Mouse (Mus musculus): ENCODE data around the gene Tbc1d1. TPM values are rescaled to one million over a fixed set of nuclear protein-coding genes. Genes with fewer than 3 reads are reported as not detected.

The Tbc1d1 gene
- polyA plus RNA-seq, 1 experiment, result 14.0 TPM

DNA sequence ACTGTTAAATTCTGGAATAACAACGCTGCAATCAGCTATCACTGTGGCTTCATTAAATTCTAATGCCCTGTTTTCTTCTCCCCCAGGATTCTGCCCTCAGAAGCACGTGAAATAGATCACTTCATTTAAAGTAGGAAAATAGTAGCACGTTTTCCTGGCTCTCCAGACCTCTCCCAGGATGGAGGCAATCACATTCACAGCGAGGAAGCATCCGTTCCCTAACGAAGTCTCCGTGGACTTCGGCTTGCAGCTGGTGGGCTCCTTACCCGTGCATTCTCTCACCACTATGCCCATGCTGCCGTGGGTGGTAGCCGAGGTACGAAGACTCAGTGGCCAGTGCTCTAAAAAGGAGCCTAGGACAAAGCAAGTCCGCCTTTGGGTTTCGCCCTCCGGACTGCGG, 17.2 kb downstream of the Tbc1d1 start:
- peaks cover 6% of the 10 kb centered on the region for H3K36me3 ChIP-seq (ENCODE audit: control insufficient read depth, insufficient read depth, low read length)
- no peak overlapping the region for H3K27ac ChIP-seq (ENCODE audit: insufficient read depth, low read depth, low read length)
- no peak overlapping the region for H3K4me3 ChIP-seq (ENCODE audit: low read depth, low read length)
- H3K27me3 ChIP-seq (ENCODE audit: control insufficient read depth, insufficient read depth, low read length), result no peaks in the 10 kb centered on the region
- 95% methylated on average over 16 of the region's 16 CpGs for WGBS
- TF ChIP-seq CTCF (IDR thresholded peaks at IDR 0.05; ENCODE audit: extremely low read depth, insufficient read length, insufficient replicate concordance, low read depth, low read length) (no peak), POLR2A (IDR thresholded peaks at IDR 0.05; ENCODE audit: low read depth, low read length) (no peak)
- H3K4me1 ChIP-seq (ENCODE audit: control insufficient read depth, insufficient read depth, insufficient read length, low read length), result no peaks in the 10 kb centered on the region

DNA sequence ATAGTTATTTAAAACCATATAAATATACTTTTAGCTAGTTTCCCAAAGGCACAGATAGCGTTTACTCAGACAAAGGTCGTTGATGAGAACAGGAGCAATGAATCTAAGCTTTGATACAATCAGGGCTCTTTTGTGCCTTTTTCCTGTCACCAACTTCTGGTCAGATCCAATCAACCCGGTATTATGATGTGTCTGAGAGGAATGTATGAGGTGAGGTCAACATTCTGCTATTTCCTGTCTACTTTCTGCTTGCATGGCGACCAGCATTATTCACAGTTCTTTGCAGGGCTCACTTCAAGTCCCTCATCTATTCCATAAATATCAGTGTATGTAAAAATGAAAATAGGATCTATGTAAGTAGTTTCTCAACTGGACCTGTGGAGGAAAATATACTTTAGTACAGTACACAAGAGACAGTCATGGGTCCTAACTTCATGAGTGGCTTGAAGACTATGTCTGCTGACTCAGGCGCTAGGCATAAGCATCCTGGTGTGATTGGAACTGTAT, 18.4 kb downstream of the Tbc1d1 start:
- H3K4me1 ChIP-seq (ENCODE audit: control insufficient read depth, insufficient read depth, insufficient read length, low read length), result no peaks in the 10 kb centered on the region
- H3K4me3 ChIP-seq (ENCODE audit: low read depth, low read length), result no peak overlapping the region
- H3K27ac ChIP-seq (ENCODE audit: insufficient read depth, low read depth, low read length), result no peak overlapping the region
- WGBS, result 76% methylated on average over 5 of the region's 5 CpGs
- no peaks in the 10 kb centered on the region for H3K27me3 ChIP-seq (ENCODE audit: control insufficient read depth, insufficient read depth, low read length)
- H3K36me3 ChIP-seq (ENCODE audit: control insufficient read depth, insufficient read depth, low read length), result peaks cover 6% of the 10 kb centered on the region
- TF ChIP-seq CTCF (IDR thresholded peaks at IDR 0.05; ENCODE audit: extremely low read depth, insufficient read length, insufficient replicate concordance, low read depth, low read length), result no peak
- TF ChIP-seq POLR2A (IDR thresholded peaks at IDR 0.05; ENCODE audit: low read depth, low read length), result no peak

DNA sequence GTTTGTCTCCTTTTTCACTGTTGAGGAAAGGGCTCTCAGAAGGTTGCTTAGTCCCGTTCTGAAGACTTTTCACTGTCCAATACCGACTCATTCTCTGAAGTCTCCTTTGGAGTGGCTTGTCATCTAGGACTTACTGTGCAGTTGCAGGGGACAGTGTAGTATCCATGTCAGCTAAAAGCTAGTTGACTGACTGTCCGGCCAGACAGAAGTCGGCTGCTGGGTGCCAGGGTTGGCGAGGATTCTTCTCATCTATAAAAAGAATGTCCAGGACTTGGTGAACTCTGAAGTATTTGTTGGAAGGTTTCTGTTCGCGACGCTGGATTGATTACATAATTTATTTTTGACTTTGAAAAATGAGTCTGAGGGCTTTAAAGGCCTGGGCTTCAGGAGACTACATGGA, 24.4 kb downstream of the Tbc1d1 start:
- no peak for TF ChIP-seq CTCF (IDR thresholded peaks at IDR 0.05; ENCODE audit: extremely low read depth, insufficient read length, insufficient replicate concordance, low read depth, low read length)
- no peak for TF ChIP-seq POLR2A (IDR thresholded peaks at IDR 0.05; ENCODE audit: low read depth, low read length)
- Histone ChIP-seq H3K4me3 (ENCODE audit: low read depth, low read length) (no peak overlapping the region), H3K27ac (ENCODE audit: insufficient read depth, low read depth, low read length) (no peak overlapping the region), H3K36me3 (ENCODE audit: control insufficient read depth, insufficient read depth, low read length) (no peaks in the 10 kb centered on the region), H3K4me1 (ENCODE audit: control insufficient read depth, insufficient read depth, insufficient read length, low read length) (no peaks in the 10 kb centered on the region), H3K27me3 (ENCODE audit: control insufficient read depth, insufficient read depth, low read length) (no peaks in the 10 kb centered on the region)
- WGBS, result 82% methylated on average over 8 of the region's 8 CpGs

DNA sequence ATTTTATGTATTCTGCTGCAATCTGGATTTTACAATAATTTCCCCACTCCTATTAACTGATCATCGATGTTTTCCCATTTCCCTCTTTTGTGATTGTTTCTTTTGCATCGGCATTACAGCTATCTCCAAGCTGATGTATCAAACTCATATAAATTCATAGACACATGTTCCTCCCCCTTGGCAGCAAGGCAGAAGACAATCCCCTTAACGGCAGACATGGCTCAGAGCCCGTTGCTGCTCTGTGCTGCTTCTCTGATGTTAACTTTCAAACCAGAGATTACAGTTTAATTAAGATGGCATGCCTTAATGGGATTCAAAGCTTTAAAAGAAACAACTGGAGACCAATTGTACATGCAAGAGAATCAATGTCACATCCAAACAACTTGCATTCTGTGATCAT, 27.6 kb downstream of the Tbc1d1 start:
- WGBS, result 72% methylated on average over 4 of the region's 4 CpGs
- Histone ChIP-seq H3K4me1 (ENCODE audit: control insufficient read depth, insufficient read depth, insufficient read length, low read length) (no peaks in the 10 kb centered on the region), H3K27ac (ENCODE audit: insufficient read depth, low read depth, low read length) (no peak overlapping the region), H3K4me3 (ENCODE audit: low read depth, low read length) (no peak overlapping the region), H3K36me3 (ENCODE audit: control insufficient read depth, insufficient read depth, low read length) (no peaks in the 10 kb centered on the region), H3K27me3 (ENCODE audit: control insufficient read depth, insufficient read depth, low read length) (no peaks in the 10 kb centered on the region)
- TF ChIP-seq POLR2A (IDR thresholded peaks at IDR 0.05; ENCODE audit: low read depth, low read length), result no peak

DNA sequence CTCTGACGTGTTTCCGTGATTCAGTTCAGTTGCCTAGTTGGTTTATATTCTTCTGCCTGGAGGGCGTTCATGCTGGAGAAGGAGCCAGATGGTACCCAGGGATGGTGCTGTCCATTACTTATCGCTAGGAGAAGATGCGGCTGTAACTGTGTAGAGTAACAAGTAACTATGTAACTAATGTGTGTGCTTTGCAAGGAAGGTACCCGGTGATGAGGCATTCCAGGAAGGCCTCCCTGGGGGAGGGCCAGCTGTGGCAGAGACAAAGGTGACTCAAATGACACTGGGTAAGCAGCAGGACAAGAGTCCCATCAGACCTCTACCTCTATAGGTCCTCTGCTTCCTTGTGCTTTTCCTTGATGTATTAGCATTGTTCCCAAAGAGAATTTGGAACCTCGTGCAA, 29.2 kb downstream of the Tbc1d1 start:
- Histone ChIP-seq H3K4me3 (ENCODE audit: low read depth, low read length) (no peak overlapping the region), H3K36me3 (ENCODE audit: control insufficient read depth, insufficient read depth, low read length) (no peaks in the 10 kb centered on the region), H3K27me3 (ENCODE audit: control insufficient read depth, insufficient read depth, low read length) (no peaks in the 10 kb centered on the region), H3K4me1 (ENCODE audit: control insufficient read depth, insufficient read depth, insufficient read length, low read length) (no peaks in the 10 kb centered on the region), H3K27ac (ENCODE audit: insufficient read depth, low read depth, low read length) (no peak overlapping the region)
- TF ChIP-seq POLR2A (IDR thresholded peaks at IDR 0.05; ENCODE audit: low read depth, low read length) (no peak), CTCF (IDR thresholded peaks at IDR 0.05; ENCODE audit: extremely low read depth, insufficient read length, insufficient replicate concordance, low read depth, low read length) (no peak)
- WGBS, result 68% methylated on average over 7 of the region's 7 CpGs

DNA sequence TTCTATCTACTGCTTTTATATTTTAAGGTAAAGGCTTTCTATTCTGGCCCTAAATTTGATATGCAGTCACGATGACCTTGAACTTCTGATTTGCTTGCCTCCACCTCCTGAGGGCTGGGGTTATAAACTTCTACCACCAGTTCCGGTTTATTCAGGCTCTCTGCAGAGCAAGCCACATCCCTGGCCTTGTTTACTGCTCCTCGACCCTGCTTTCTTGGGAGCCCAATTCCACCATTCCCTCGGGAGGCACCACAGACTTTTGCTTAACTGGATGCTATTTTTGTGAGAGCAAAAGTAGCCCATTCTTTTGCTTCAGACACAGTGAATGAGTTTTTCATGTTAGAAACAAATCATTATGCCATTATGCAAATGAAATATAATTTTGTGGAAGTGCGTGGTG, 30.5 kb downstream of the Tbc1d1 start:
- H3K36me3 ChIP-seq (ENCODE audit: control insufficient read depth, insufficient read depth, low read length), result no peaks in the 10 kb centered on the region
- no peaks in the 10 kb centered on the region for H3K4me1 ChIP-seq (ENCODE audit: control insufficient read depth, insufficient read depth, insufficient read length, low read length)
- no peaks in the 10 kb centered on the region for H3K27me3 ChIP-seq (ENCODE audit: control insufficient read depth, insufficient read depth, low read length)
- TF ChIP-seq CTCF (IDR thresholded peaks at IDR 0.05; ENCODE audit: extremely low read depth, insufficient read length, insufficient replicate concordance, low read depth, low read length) (no peak), POLR2A (IDR thresholded peaks at IDR 0.05; ENCODE audit: low read depth, low read length) (no peak)
- H3K27ac ChIP-seq (ENCODE audit: insufficient read depth, low read depth, low read length), result no peak overlapping the region
- no peak overlapping the region for H3K4me3 ChIP-seq (ENCODE audit: low read depth, low read length)
- WGBS, result 57% methylated on average over 5 of the region's 5 CpGs

DNA sequence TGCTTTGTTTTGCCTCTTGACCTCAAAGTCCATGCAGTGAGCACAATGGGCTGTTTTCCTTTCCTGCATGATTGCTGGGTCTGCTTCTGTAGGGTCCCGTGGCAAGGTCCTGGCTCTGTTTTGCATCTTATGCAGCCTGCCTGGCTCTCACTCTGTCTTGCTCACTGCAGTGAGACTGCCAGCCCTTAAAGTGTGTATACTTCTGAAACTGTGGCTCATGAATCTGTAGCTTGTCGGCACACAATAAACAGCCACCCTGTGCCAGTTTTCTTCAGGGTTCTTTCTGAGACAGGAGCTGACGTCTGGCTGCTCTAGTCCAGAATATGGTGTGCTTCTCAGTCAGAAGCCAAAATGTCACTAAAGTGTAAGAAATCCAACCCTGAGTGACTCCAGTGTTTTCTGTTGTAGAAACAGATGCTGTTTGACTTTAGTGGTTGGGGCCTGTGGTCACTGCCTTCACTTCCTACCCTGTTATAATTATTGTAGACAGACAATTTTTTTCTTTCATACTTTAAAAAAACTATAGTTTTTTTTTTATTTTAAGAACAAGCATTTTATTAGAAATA, 32.1 kb downstream of the Tbc1d1 start:
- 76% methylated on average over 3 of the region's 3 CpGs for WGBS

More for the DNA sequence above, 32.1 kb downstream of the Tbc1d1 start:
- Histone ChIP-seq H3K36me3 (ENCODE audit: control insufficient read depth, insufficient read depth, low read length) (no peaks in the 10 kb centered on the region), H3K4me3 (ENCODE audit: low read depth, low read length) (no peak overlapping the region), H3K4me1 (ENCODE audit: control insufficient read depth, insufficient read depth, insufficient read length, low read length) (no peaks in the 10 kb centered on the region), H3K27ac (ENCODE audit: insufficient read depth, low read depth, low read length) (no peak overlapping the region), H3K27me3 (ENCODE audit: control insufficient read depth, insufficient read depth, low read length) (no peaks in the 10 kb centered on the region)
- TF ChIP-seq POLR2A (IDR thresholded peaks at IDR 0.05; ENCODE audit: low read depth, low read length) (no peak), CTCF (IDR thresholded peaks at IDR 0.05; ENCODE audit: extremely low read depth, insufficient read length, insufficient replicate concordance, low read depth, low read length) (no peak)

All from small intestine, adult 2 months (tissue).